Mouse (Mus musculus) small intestine, adult 2 months (tissue): ENCODE data around the gene Dcaf8.

Experiments
- CTCF ChIP-seq: fragments of 200-500 bp; IDR thresholded peaks from 2 replicates; pipeline ENCODE4 v1.5.1; 2012; ENCODE audit warnings: low read depth, mild to moderate bottlenecking, control low read depth, inconsistent platforms, low read length, moderate library complexity, mixed read lengths; ENCODE audit not compliant: insufficient replicate concordance, insufficient read length; ENCODE audit errors: extremely low read depth
- POLR2A ChIP-seq: fragments of 200-500 bp; IDR thresholded peaks from 2 replicates; pipeline ENCODE4 v1.6.1; 2012; ENCODE audit warnings: low read depth, mild to moderate bottlenecking, control low read depth, inconsistent platforms, low read length, moderate library complexity

- TF ChIP-seq CTCF, result no peak
- peak; percentile 50; the same call in 1 of the 2 replicates for TF ChIP-seq POLR2A
Observed at GRCm38 (mm10) chr1:172206141-172206917, 58.4 kb downstream of the Dcaf8 start, which contains the start of gene Pea15a.
